Mouse (Mus musculus): ENCODE measurements at regions not wholly inside any gene's neighbourhood (a gene's known extent, or its start where the extent isn't known, plus 50 kb on each side); places are given as distances from the start of the nearest gene placed in this dataset.

GRCm38 (mm10) chr17:83297379-83298121, 53.2 kb upstream of the Eml4 start:
- TF ChIP-seq CTCF (IDR thresholded peaks at IDR 0.05; ENCODE audit: extremely low read depth, insufficient read depth, low read length) (no peak), POLR2A (IDR thresholded peaks at IDR 0.05; ENCODE audit: extremely low read depth, insufficient read depth, low read length) (no peak)
- H3K27ac ChIP-seq (ENCODE audit: insufficient read depth, low read length) = no peak overlapping the region
- H3K4me3 ChIP-seq (ENCODE audit: insufficient read depth, low read length) = no peak overlapping the region
- H3K4me1 ChIP-seq (ENCODE audit: control insufficient read depth, insufficient read depth, low read length) = no peaks in the 10 kb centered on the region
